ENCODE assay signal across 12 mouse cellular contexts in the genomic region with DNA sequence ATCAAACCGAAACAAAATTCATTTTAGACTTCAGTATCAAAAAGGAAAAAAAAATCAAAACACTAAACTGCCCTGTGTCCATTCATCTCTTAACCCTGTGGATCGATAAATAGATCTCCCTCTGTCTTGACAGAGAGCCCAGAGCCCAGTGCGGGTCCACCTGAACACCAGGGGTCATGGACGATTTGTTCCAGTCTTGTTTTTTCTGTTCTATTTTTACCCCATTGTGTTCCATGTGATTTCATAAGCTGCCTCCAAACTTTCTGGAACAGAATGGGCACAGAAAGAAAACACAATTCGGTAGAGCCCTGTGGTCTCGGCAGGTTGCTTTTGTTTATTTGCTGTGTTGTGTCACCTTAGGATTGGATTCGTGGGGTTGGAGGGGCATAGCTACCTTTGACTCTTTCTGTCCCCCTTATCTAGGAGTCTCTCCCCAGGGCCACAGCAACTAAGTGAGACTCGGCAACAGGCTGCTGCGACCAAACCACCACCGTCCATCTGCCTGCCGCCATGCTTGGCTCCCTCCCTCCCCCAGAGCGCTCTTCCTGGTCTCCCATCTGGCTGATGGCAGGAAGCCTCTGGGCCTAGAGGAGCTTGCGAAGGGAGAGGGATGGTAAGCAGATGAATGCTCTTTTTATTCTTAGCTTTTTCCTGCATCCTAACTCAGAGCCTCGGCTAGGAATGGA. TPM values are rescaled to one million over a fixed set of nuclear protein-coding genes. Genes with fewer than 3 reads are reported as not detected.
DNase-seq lines count a peak whose midpoint lies in the region; ATAC-seq lines count a peak whose summit lies in the region.
"Had no signal": no experiment of that assay in that cellular context is flagged by ENCODE, and none has a peak within 500 bp of the region (broad histone marks: within the 10 kb centered on the region; RNA-seq: fewer than 3 reads in every experiment).

No protein-coding gene starts in this region.

- H3K4me3 ChIP-seq in heart, embryonic 13.5 days, result no peak overlapping the region
- H3K4me3 ChIP-seq in limb, embryonic 12.5 days (replicated peaks), result no peak overlapping the region
- no peak overlapping the region for H3K4me3 ChIP-seq in limb, embryonic 10.5 days
- H3K4me3 ChIP-seq in forebrain, embryonic 16.5 days (replicated peaks; ENCODE audit: low read length), result no peak overlapping the region
- H3K4me3 ChIP-seq: midbrain, embryonic 15.5 days had no signal

- peaks cover 28% of the 10 kb centered on the region for H3K36me3 ChIP-seq in heart, embryonic 13.5 days
- H3K36me3 ChIP-seq in limb, embryonic 12.5 days, result peaks cover 41% of the 10 kb centered on the region
- H3K36me3 ChIP-seq in limb, embryonic 10.5 days, result peaks cover 45% of the 10 kb centered on the region
- peaks cover 11% of the 10 kb centered on the region for H3K36me3 ChIP-seq in forebrain, embryonic 16.5 days (ENCODE audit: control insufficient read depth, insufficient read depth)

- H3K27me3 ChIP-seq in heart, embryonic 13.5 days (replicated peaks), result no peaks in the 10 kb centered on the region
- H3K27me3 ChIP-seq in limb, embryonic 12.5 days, result no peaks in the 10 kb centered on the region
- no peaks in the 10 kb centered on the region for H3K27me3 ChIP-seq in limb, embryonic 10.5 days (ENCODE audit: low read depth, poor library complexity, severe bottlenecking)
- H3K27me3 ChIP-seq in forebrain, embryonic 16.5 days (replicated peaks; ENCODE audit: control insufficient read depth, insufficient read depth, low read length), result no peaks in the 10 kb centered on the region
- H3K27me3 ChIP-seq: midbrain, embryonic 15.5 days had no signal

- 0 out of 2 replicates have a peak overlapping the region, but pooled peaks have one; percentile 5 for H3K9ac ChIP-seq in heart, embryonic 13.5 days
- 0 out of 2 replicates have a peak overlapping the region, but pooled peaks have one; percentile 12 for H3K9ac ChIP-seq in limb, embryonic 12.5 days (replicated peaks)
- H3K9ac ChIP-seq in forebrain, embryonic 16.5 days (replicated peaks; ENCODE audit: low read depth, low read length), result no peak overlapping the region
- H3K9ac ChIP-seq: midbrain, embryonic 15.5 days had no signal

- no peaks in the 10 kb centered on the region for H3K9me3 ChIP-seq in heart, embryonic 13.5 days
- H3K9me3 ChIP-seq in limb, embryonic 12.5 days, result no peaks in the 10 kb centered on the region
- no peaks in the 10 kb centered on the region for H3K9me3 ChIP-seq in limb, embryonic 10.5 days (replicated peaks)
- no peaks in the 10 kb centered on the region for H3K9me3 ChIP-seq in forebrain, embryonic 16.5 days (ENCODE audit: control insufficient read depth, low read length)
- H3K9me3 ChIP-seq: midbrain, embryonic 15.5 days had no signal

- 46% methylated on average over 14 of the region's 14 CpGs for WGBS in heart, embryonic 13.5 days
- 66% methylated on average over 14 of the region's 14 CpGs for WGBS in limb, embryonic 12.5 days
- 78% methylated on average over 14 of the region's 14 CpGs for WGBS in limb, embryonic 10.5 days
- 67% methylated on average over 14 of the region's 14 CpGs for WGBS in forebrain, embryonic 16.5 days

- H3K4me1 ChIP-seq in heart, embryonic 13.5 days, result peaks cover 22% of the 10 kb centered on the region
- H3K4me1 ChIP-seq in limb, embryonic 12.5 days (replicated peaks), result peaks cover 21% of the 10 kb centered on the region
- peaks cover 22% of the 10 kb centered on the region for H3K4me1 ChIP-seq in limb, embryonic 10.5 days
- peaks cover 21% of the 10 kb centered on the region for H3K4me1 ChIP-seq in forebrain, embryonic 16.5 days (replicated peaks; ENCODE audit: control insufficient read depth, insufficient read depth, low read length)
- H3K4me1 ChIP-seq: midbrain, embryonic 15.5 days had no signal

- H3K27ac ChIP-seq in heart, embryonic 13.5 days (replicated peaks), result peak overlapping the region; percentile 15; the same call in 1 of the 2 replicates
- H3K27ac ChIP-seq in limb, embryonic 12.5 days, result no peak overlapping the region
- no peak overlapping the region for H3K27ac ChIP-seq in limb, embryonic 10.5 days
- H3K27ac ChIP-seq in forebrain, embryonic 16.5 days (ENCODE audit: low read length), result no peak overlapping the region
- H3K27ac ChIP-seq: midbrain, embryonic 15.5 days had no signal

- DNase-seq in heart, postnatal 4 days, result no peak
- DNase-seq in limb, embryonic 10.5 days (ENCODE audit: low spot score), result no peak
- DNase-seq in brain, adult 2 months (ENCODE audit: low read depth, low spot score), result peak; percentile 73
- no peak for DNase-seq in urinary bladder, postnatal 36 days (ENCODE audit: low spot score in 2 of 2)
- no peak for DNase-seq in yolk sac, embryonic 10.5 days (ENCODE audit: low spot score)

- no peak for ATAC-seq in heart, embryonic 13.5 days (ENCODE audit: extremely low read depth, insufficient number of reproducible peaks, low FRiP score, low TSS enrichment)
- no peak for ATAC-seq in limb, embryonic 12.5 days (ENCODE audit: insufficient number of reproducible peaks, insufficient read depth, low FRiP score, low TSS enrichment, low read depth)
- ATAC-seq in forebrain, embryonic 16.5 days, result 0 out of 2 replicates have a peak, but pooled peaks have one; percentile 43
- ATAC-seq: activated CD4-positive, CD25-positive, alpha-beta regulatory T cell, adult 4 months; intestine, postnatal 0 days; midbrain, embryonic 15.5 days had no signal

- no peak overlapping the region for H3K4me2 ChIP-seq in heart, embryonic 13.5 days
- H3K4me2 ChIP-seq in limb, embryonic 12.5 days, result no peak overlapping the region
- H3K4me2 ChIP-seq in forebrain, embryonic 16.5 days (ENCODE audit: low read length), result no peak overlapping the region
- H3K4me2 ChIP-seq: midbrain, embryonic 15.5 days had no signal

RNA-seq across cellular contexts. Expression of gene Cpsf4l, which starts 12.7 kb away (rescaled TPM):
- 0.24 TPM in 1 of 2 replicates, not detected in the other for polyA plus RNA-seq in heart, embryonic 13.5 days (2015; fragmentation: Nextera tagmentation; extraction: Ambion mirVana)
- total RNA-seq in heart, postnatal 4 days (2021), result not detected
- 0.60 and 0.75 TPM in 2 replicates for polyA plus RNA-seq in limb, embryonic 12.5 days (2016; fragmentation: Nextera tagmentation; extraction: Ambion mirVana)
- polyA plus RNA-seq in limb, embryonic 10.5 days (2016; fragmentation: Nextera tagmentation; extraction: Ambion mirVana), result 0.67 and 0.90 TPM in 2 replicates
- polyA plus RNA-seq in forebrain, embryonic 16.5 days (2015; fragmentation: Nextera tagmentation; extraction: Ambion mirVana), result 0.32 and 0.35 TPM in 2 replicates
- total RNA-seq: neutrophil, adult 5-6 weeks had no signal
- polyA plus RNA-seq: intestine, postnatal 0 days had no signal

RNA-seq across cellular contexts. Expression of gene Cdc42ep4, which starts 29.1 kb away (rescaled TPM):
- 24.0 and 26.1 TPM in 2 replicates for polyA plus RNA-seq in heart, embryonic 13.5 days (2015; fragmentation: Nextera tagmentation; extraction: Ambion mirVana)
- 10 to 100 TPM; 18.7 to 20.7 TPM for total RNA-seq in heart, postnatal 4 days (2021)
- 119 and 120 TPM in 2 replicates for polyA plus RNA-seq in limb, embryonic 12.5 days (2016; fragmentation: Nextera tagmentation; extraction: Ambion mirVana)
- 111 and 130 TPM in 2 replicates for polyA plus RNA-seq in limb, embryonic 10.5 days (2016; fragmentation: Nextera tagmentation; extraction: Ambion mirVana)
- 99.9 and 100 TPM in 2 replicates for polyA plus RNA-seq in forebrain, embryonic 16.5 days (2015; fragmentation: Nextera tagmentation; extraction: Ambion mirVana)

RNA-seq across cellular contexts. Expression of gene D11Wsu47e, which starts 38.3 kb away (rescaled TPM):
- polyA plus RNA-seq in heart, embryonic 13.5 days (2015; fragmentation: Nextera tagmentation; extraction: Ambion mirVana), result 15.1 and 16.0 TPM in 2 replicates
- total RNA-seq in heart, postnatal 4 days (2021), result 1 to 10 TPM; 9.1 to 9.9 TPM
- polyA plus RNA-seq in limb, embryonic 12.5 days (2016; fragmentation: Nextera tagmentation; extraction: Ambion mirVana), result 23.7 and 25.8 TPM in 2 replicates
- polyA plus RNA-seq in limb, embryonic 10.5 days (2016; fragmentation: Nextera tagmentation; extraction: Ambion mirVana), result 26.7 and 28.4 TPM in 2 replicates
- 24.4 and 26.1 TPM in 2 replicates for polyA plus RNA-seq in forebrain, embryonic 16.5 days (2015; fragmentation: Nextera tagmentation; extraction: Ambion mirVana)

RNA-seq across cellular contexts. Expression of gene Fam104a, which starts 38.6 kb away (rescaled TPM):
- 43.9 and 46.5 TPM in 2 replicates for polyA plus RNA-seq in heart, embryonic 13.5 days (2015; fragmentation: Nextera tagmentation; extraction: Ambion mirVana)
- total RNA-seq in heart, postnatal 4 days (2021), result 10 to 100 TPM; 25.2 to 27.3 TPM
- polyA plus RNA-seq in limb, embryonic 12.5 days (2016; fragmentation: Nextera tagmentation; extraction: Ambion mirVana), result 51.8 and 54.1 TPM in 2 replicates
- polyA plus RNA-seq in limb, embryonic 10.5 days (2016; fragmentation: Nextera tagmentation; extraction: Ambion mirVana), result 55.0 and 55.4 TPM in 2 replicates
- polyA plus RNA-seq in forebrain, embryonic 16.5 days (2015; fragmentation: Nextera tagmentation; extraction: Ambion mirVana), result 43.0 and 43.4 TPM in 2 replicates
